Mouse (Mus musculus) monocyte, adult 2 months (primary cell): Measurements from ENCODE around the gene Mycl.
"Not testable (repeated sequence)": the region's sequence is repeated elsewhere in the genome, so short reads cannot be mapped to it uniquely, and the experiment has no call there.

Source experiments
- DNase-seq, 2 experiments: peaks; one replicate each; pipeline ENCODE4 v3.0.0; 2022; ENCODE audit warnings: low spot score in 2 of 2, low read depth in 1 of 2

Mycl gene

DNA sequence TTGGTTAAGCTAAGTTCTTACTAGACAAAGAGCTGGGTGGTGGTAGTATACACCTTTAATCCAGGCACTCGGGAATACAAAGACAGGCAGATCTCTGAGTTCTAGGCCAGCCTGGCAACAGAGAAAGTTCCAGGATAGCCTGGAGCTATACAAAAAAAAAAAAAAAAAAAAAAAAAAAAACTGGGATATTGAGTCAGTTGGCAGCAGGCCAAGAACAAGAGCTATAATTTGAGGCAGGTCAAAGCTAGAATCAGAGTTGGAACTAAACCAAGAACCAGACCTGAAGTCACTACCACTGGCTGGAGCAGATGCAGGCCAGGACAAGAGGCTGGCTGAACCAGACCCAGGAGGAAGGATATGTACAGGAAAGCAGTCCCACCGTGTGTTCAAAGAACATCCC is 14.8 kb upstream of the Mycl start:
- DNase-seq, result no peak

DNA sequence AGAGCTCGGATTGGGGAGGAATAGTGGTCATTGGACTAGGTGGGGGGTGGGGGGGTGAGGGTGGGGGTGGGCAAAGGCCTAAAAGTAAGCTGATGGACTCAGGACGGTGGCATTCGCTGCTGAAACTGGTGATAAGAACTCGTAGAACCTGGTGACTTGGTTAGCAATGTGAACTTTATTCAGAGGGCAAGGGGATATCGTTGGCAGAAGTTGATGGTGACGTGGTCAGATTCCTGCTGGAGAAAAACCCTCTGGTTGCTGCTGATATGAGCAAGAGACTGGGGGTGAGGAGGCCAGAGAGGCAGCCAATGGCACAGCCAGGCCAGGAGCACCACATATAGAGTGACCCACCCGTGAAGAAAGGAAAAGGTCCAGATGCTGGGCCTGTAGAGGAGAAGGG is 14.2 kb upstream of the Mycl start:
- DNase-seq, result no peak

DNA sequence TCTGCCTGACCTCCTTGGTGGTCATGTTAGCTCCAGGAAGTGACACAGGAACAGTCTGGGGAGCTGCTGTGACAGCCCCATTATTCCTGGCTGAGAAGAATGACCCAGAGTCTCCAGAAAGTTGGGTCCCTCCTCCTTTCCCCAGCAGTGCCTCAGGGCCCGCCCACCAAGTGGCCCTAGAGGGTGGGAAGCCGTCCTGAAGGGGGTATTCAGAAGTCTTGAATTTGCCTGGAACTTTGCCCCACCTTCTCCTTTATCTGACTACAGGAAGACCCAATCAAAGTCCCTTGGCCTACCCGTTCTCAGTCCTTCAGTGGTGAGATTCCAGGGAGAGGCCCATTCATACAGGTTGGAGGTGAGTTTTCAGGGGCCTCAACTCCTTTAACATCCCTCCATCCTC is 13.5 kb upstream of the Mycl start:
- DNase-seq, result no peak

DNA sequence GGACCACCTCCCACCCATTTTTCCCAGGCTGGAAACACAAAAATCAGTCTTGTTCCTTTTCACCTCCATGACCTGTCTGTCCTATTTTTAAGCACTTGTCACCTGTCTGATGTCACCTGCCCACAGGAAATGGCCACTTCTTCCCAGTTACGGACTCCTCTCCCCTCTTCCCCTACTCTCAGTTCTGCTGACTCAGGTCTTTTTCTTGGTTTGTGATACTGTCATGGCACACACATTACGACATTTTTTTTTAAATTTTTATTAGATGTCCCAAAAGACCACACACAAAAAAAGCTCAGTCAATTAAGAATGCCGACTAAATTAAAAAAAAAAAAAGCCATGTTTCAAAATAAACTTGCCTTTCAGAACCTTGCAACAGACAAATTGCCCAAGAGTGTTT is 12.9 kb upstream of the Mycl start:
- no peak for DNase-seq

DNA sequence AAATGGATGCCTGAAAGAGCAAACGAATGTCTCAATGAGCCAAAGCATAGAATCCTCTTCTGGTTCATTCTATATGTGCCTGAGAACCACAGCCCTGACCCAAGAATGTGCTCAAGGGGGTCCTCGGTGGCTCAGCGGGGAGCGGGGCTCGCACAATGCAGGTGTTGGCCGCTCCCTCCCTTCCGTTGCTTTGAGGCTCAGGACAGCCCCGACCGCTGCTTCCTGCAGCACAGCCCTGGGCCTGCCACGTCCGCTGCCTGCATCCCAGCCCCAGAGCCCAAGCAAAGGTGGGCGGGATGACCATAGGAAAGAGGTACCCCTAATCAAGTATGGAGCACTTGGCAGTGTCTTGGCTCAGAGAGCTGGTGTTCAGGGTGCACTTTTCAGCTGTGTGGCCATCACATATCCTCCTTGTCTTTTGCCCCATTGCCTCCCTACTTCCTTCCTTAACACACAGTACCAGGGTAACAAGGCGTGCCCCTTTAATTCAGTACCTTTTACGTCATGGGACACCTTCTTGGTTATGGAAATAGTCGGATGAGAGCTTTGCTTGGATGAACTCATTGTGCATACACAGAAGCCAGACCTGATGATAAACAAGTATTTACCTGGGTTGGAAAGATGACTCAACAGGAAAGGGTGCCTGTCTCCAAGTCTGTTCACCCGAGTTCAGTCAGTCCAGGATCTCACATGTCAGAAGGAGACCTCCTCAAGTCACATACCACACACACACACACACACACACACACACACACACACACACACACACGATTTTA is 11.8 kb upstream of the Mycl start:
- no peak for DNase-seq

DNA sequence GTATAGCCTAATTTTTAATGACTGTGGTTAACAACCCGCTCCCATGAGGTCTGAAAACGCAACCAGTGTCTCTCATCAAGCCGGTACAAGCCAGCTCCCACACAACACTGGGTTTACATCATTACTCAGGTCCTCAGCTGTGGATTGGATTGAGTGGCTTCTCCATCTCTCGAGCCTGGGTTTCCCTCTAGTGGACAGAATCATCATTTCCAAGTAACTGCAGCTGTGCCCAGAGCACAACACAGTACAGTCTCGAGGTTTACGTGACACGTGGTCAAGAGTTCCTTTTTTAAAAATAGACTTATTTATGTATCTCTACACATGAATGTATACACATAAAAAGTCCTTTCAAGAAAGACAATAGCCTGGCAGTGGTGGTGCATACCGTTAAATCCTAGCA is 10.3 kb upstream of the Mycl start:
- peak in 1 of 2 experiments; percentile 31 for DNase-seq

DNA sequence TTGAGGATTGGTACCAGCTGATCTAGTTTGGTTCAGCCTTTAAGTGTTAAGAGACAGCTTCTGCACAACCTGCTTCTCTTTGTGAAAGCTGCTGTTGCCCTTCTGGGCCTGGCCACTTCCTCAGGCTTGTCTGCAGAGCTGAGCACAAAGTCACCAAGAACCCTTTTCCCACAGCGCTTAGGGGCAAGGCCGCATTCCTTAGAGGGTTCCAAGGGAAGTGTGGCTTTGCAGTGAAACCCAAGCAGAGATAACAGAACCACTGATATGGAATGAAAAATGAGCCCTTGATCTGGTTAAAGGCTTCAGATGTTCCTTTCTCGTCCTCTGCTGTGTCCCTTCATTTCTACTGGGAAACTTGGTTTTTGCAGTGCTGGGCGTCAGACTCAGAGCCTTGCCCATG is 8.0 kb upstream of the Mycl start:
- no peak for DNase-seq

DNA sequence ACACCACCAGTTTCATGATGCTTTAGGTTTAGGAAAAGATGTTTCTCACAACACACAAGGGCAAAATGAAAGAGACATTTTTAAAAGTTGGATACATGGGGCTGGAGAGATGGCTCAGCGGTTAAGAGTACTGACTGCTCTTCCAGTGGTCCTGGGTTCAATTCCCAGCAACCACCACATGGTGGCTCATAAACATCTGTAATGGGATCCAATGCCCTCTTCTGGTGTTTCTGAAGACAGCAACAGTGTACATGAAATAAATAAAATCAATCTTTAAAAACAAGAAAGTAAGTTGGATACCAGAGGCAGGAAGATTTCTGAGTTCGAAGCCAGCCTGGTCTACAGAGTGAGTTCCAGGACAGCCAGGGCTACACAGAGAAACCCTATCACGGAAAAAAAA is 7.4 kb upstream of the Mycl start:
- not testable (repeated sequence) for DNase-seq

DNA sequence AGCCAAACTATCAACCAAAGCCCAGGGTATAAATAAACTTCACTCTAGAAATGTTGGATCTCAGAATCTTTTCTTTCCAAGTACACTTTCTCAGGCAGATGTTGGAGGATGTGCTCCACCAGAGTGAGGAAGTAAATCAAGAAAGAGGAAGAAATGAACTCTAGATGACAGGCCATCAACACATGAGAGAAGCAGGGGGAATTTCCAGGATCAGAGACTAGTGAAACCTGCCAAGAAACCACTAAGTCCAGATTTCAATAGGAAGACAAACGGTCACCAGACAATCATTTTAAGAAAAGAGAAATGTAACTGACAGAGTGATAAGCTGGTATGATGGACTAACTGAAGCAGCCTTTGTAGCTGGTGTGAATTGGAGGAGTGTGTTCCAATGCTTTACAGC is 4.3 kb upstream of the Mycl start:
- DNase-seq, result no peak

DNA sequence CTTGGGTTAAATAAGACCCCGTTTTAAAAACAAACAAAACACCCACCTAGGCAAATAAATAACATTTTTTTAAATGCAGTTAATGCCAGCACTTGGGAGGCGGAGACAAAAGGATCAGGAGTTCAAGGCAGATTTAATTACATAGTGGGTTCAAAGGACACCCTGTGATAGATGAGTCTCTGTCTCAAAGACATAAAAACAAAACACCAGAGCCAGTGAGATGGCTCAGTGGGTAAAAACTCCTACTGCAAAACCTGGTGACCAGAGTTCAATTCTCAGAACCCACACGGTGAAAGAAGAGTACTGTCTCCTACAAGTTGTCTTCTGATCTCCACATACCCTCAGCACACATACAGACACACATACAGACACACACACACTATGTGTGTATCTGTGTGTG is 3.2 kb upstream of the Mycl start:
- no peak for DNase-seq

DNA sequence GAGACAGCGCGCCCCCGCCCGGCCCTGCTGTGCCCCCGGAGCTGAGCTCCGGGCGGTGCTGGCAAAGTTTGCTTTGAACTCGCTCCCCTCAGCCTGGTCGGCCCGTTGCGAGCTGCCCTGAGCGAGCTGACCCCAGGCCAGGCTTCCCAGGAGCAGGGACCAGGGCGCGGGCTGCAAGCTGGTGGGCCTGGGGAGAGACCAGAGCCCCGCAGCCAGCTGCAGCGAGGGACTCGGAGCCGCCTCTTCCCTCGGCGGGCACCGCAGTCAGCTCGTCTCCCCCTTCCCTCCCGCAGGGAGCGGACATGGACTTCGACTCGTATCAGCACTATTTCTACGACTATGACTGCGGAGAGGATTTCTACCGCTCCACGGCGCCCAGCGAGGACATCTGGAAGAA is 767 bp downstream of the Mycl start:
- no peak for DNase-seq

DNA sequence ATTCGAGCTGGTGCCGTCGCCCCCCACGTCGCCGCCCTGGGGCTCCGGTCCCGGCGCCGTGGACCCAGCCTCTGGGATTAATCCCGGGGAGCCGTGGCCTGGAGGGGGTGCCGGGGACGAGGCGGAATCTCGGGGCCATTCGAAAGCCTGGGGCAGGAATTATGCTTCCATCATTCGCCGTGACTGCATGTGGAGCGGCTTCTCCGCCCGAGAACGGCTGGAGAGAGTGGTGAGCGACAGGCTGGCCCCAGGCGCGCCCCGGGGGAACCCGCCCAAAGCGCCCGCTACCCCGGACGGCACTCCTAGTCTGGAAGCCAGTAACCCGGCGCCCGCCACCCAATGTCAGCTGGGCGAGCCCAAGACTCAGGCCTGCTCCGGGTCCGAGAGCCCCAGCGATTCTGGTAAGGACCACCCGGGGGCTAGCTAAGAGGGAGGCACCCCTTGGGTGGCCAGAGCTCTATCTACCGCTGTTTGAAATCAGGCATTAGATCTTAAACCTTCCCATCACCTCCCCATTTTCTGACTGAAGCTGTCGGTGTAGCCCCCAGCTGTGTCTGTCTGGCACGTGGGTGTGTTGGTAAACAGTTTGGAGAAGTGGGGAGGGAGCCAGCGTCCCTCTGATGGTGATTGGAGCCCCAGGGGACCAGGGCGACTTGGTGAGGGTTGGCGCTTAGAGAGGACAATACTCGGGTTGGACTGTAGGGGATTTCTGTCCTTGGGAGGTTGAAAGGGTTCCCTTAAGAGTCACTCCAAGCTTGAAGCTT is 1.3 kb downstream of the Mycl start:
- peak in 1 of 2 experiments; percentile 16 for DNase-seq

DNA sequence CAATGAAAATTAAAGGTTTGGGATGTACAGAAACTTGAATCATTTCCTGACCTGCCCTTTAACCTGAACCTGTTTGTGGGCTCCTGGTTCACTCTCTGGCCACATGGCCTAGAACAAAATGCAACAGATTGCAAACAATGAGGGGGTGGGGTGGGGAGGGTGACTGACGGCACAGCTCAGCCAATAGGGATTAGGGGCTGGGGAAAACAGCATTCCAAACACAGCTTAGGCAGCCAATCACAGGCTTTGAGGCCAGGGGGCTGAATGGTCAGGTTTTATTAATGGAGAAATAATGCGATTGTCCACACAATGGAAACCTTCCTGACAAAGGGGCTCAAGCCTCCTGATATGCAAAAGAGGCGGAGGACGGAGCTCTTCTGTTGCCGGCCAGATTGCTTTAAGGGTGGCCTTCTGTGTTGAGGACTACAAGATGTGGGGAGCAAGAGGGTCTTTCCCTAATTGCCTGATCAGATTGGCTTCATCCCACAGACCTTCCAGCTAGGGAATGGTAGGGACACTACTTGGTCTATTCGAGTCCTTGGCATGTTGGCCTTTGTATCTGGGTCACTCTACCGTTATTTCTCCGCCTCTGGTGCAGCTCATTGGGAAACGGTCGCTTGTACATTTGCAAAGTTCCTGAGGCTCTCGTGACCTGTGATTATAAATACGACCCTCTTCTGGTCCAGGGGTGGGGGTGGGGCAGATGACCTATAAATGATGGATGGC is 3.2 kb downstream of the Mycl start:
- DNase-seq, result no peak

DNA sequence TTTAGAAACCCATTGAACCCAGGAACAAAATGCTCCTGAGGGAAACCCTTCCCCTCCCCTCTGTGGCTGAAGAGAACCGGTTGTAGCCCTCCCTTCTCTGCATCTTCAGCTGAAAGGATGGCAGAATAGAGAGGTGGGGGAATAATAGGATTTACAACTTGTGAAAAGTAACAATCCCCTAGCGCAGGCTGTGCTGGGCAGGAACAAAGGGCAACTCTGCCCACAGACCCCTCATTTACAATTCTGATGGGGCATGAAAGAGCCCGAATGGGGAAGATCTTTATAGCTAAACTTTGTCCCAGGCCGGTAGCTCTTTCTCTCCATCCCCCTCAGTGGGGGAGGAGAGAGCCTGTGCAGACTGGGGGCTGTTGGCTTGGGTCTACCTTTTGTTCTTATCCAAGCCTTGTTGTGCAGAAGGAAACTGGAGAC is 3.8 kb downstream of the Mycl start:
- DNase-seq, result no peak

DNA sequence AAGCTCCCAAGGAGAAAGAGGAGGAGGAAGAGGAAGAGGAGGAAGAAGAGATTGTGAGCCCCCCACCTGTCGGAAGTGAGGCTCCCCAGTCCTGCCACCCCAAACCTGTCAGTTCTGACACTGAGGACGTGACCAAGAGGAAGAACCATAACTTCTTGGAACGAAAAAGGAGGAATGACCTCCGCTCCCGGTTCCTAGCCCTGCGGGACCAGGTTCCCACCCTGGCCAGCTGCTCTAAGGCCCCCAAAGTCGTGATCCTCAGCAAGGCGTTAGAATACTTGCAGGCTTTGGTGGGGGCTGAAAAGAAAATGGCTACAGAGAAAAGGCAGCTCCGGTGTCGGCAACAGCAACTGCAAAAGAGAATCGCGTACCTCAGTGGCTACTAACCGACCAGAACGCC is 4.7 kb downstream of the Mycl start:
- no peak for DNase-seq

DNA sequence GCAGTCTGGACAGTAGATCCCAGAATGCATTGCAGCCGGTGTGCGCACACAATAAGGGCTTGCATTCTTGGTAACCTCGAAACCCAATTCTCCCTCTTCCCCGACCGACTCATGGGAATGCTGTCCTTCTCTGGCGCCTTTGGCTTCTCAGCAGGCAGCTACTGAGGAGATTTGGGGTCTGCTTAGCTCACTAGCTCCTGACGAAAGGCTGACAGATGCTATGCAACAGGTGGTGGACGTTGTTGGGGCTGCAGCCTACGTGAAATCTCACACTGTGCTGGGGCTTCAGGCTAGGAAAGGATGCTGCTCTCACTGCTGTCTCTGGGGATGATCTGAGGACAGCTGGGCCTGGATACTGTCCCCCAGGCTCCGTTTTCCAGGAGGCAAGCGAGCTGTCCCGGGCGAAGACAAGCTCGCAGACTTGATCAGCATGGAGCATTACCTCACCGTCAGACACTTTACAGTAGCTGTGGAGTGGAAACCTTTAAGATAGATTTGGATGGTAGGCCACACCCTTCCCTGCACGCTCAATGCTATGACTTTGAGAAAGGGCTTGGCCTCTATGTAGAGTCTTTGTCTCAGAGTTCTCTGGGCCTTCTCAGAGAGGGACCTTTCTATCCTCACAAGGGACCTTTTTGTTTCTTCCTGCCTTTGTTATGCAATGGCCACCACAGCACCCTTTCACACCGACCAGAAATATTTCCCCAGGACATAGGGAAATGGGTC is 5.3 kb downstream of the Mycl start:
- DNase-seq, result no peak

DNA sequence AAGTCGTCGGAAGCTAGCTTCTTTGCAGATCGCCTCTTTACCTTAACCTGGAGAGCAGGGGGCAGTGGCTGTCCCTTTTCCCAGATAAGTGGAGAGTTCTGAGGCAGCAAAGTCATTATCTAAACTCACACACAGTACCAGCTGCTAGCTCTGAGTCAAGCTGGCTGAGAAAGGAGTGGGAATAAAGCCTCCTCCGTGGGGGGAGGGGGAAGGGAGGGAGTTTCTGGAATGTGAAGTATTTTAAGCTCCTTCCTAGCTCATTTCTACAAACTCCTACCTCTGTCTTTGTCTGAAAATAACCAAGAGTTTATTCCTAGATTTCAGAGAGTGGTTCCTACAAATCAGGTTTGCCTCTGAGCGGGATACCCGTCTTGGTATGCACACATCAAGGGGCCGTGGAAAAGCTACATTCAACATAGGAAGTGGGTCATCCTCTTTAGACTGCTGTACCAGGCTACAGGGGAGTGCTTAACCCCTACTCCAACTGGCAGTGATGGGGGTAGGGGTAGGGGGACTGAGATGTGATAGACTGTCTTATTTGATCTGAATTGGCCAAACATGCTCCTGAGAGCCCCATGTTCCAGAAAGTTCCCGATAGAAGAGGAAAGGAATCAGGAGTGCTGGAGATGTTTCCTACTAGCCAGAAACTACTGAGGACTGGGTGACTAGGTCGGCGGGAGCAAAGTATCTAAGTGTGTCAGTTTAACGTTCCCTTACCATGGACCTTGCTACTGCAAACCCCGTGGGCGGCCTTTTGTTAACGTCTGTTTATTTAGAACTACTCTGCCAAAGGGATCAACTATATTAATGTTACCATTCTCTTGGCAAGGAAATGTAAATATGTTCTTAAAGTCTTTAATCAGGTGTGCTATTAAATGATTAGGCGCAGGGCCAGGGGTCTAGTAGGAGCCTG is 9.9 kb downstream of the Mycl start:
- no peak for DNase-seq

DNA sequence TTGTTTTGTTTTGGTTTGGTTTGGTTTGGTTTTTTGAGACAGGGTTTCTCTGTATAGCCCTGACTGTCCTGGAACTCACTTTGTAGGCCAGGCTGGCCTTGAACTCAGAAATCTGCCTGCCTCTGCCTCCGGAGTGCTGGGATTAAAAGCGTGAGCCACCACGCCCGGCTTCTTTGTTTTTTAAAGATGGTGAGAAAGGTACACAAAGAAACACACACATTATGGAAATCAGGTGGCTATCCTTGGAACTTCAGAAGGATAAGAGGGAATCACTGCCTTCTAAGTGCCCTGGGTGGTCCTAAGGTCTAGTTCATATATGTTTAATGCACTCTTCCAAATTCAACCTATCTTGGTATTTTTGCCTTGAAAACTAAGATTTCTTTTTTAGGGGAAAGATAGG is 17.0 kb downstream of the Mycl start:
- DNase-seq, result not testable (repeated sequence)

DNA sequence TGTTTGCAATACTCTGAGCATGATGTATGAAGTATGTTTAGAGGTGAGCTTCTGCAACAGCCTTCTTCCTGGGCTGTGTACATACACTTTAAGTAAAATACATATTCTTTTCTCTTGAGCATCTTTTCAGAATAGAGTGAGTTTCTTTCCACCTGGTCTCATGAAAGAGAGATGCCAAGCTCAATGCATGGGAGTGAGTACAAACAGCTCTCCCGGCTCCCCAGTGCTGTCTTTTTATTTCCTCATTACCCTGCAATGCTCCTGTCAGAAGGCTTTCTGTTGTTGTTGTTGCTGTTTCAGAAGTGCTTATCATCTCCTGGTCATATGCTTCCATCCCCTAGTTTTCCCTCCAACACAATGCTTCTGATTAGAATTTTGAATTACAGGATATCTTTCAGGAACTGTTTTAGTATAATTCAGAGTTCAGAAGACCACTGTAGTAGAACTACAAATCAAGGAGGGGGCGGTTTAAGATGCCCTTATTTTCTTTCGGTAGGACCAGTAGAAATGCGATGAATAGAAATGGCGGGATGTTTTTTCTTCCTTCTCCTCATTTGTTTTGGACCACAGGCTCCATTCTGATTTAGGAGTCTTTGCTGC is 18.0 kb downstream of the Mycl start:
- no peak for DNase-seq

DNA sequence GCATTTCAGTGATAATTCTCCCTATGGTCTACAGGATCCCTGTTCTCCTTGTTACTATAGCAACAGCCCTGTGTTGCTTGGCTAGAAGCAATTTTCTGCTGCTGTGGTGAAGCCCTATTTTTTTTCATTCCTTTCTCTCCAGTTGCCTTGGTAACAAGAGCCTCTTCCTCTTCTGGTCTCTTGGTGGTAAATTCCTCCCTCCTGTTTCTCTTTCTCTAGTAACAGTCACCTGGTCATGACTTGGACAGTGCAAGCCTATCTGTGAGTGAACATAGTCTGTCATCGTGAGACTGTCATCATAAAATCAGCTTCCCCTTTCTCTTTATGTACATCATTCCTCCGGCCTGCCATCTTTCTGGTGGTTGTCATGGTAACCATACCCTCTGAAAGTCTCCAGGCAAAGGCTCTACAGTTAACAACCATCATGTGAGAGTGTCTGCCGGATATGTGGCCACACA is 18.5 kb downstream of the Mycl start:
- DNase-seq, result peak in 1 of 2 experiments; percentile 30
